Mouse (Mus musculus): ENCODE data around the gene Cflar.
"Not testable (repeated sequence)": the region's sequence is repeated elsewhere in the genome, so short reads cannot be mapped to it uniquely, and the experiment has no call there.

Gene Cflar

GRCm38 (mm10) chr1:58775361-58775760 lies 64.1 kb downstream of the Cflar start:
- no peak for DNase-seq (ENCODE audit: low read depth, low spot score)

GRCm38 (mm10) chr1:58777583-58777982 lies 66.3 kb downstream of the Cflar start:
- DNase-seq (ENCODE audit: low read depth, low spot score): no peak

- no peak for DNase-seq (ENCODE audit: low read depth, low spot score)
These were observed 66.9 kb downstream of the Cflar start for GRCm38 (mm10) chr1:58778226-58778625.

GRCm38 (mm10) chr1:58786276-58786675 lies 75.0 kb downstream of the Cflar start:
- no peak for DNase-seq (ENCODE audit: low read depth, low spot score)

GRCm38 (mm10) chr1:58788410-58788809 lies 77.1 kb downstream of the Cflar start:
- DNase-seq (ENCODE audit: low read depth, low spot score): no peak

- no peak for DNase-seq (ENCODE audit: low read depth, low spot score)
These were observed 83.4 kb downstream of the Cflar start for GRCm38 (mm10) chr1:58794705-58795104.

GRCm38 (mm10) chr1:58795291-58796058 lies 84.2 kb downstream of the Cflar start, which contains the start of gene Casp8:
Gene Casp8, plus strand, starts transcription at chr1:58795374.
- DNase-seq (ENCODE audit: low read depth, low spot score): no peak

- no peak for DNase-seq (ENCODE audit: low read depth, low spot score)
These were observed 84.7 kb downstream of the Cflar start for GRCm38 (mm10) chr1:58796059-58796363.

- no peak for DNase-seq (ENCODE audit: low read depth, low spot score)
These were observed 85.5 kb downstream of the Cflar start for GRCm38 (mm10) chr1:58796853-58797252.

GRCm38 (mm10) chr1:58797370-58797769 lies 86.1 kb downstream of the Cflar start:
- no peak for DNase-seq (ENCODE audit: low read depth, low spot score)

GRCm38 (mm10) chr1:58798911-58799310 lies 87.6 kb downstream of the Cflar start:
- no peak for DNase-seq (ENCODE audit: low read depth, low spot score)

- not testable (repeated sequence) for DNase-seq (ENCODE audit: low read depth, low spot score)
These were observed 89.3 kb downstream of the Cflar start for GRCm38 (mm10) chr1:58800644-58801043.

- DNase-seq (ENCODE audit: low read depth, low spot score): no peak
These were observed 90.4 kb downstream of the Cflar start for GRCm38 (mm10) chr1:58801558-58802285.

- DNase-seq (ENCODE audit: low read depth, low spot score): no peak
These were observed 91.3 kb downstream of the Cflar start for GRCm38 (mm10) chr1:58802322-58803273.

GRCm38 (mm10) chr1:58803531-58803930 lies 92.2 kb downstream of the Cflar start:
- no peak for DNase-seq (ENCODE audit: low read depth, low spot score)

GRCm38 (mm10) chr1:58806651-58807050 lies 95.3 kb downstream of the Cflar start:
- no peak for DNase-seq (ENCODE audit: low read depth, low spot score)
